Mouse (Mus musculus) myocyte (in vitro differentiated cells): ENCODE data around the gene Nprl3. TPM values are rescaled to one million over a fixed set of nuclear protein-coding genes. Genes with fewer than 3 reads are reported as not detected.

Experiments
- H3K27me3 ChIP-seq: one replicate; pipeline ENCODE4 v1.6.1; 2011; ENCODE audit not compliant: control insufficient read depth, insufficient read depth, insufficient read length
- H3K36me3 ChIP-seq: one replicate; pipeline ENCODE4 v1.6.1; 2011; ENCODE audit not compliant: control insufficient read depth, insufficient read depth
- H3K4me2 ChIP-seq: one replicate; pipeline ENCODE4 v1.6.1; 2011; ENCODE audit warnings: low read depth, control low read depth
- H3K4me3 ChIP-seq: one replicate; pipeline ENCODE4 v1.5.1; 2011; ENCODE audit warnings: mild to moderate bottlenecking, control low read depth, moderate library complexity
- H3K79me2 ChIP-seq: one replicate; pipeline ENCODE4 v1.6.1; 2011; ENCODE audit not compliant: control insufficient read depth, insufficient read depth
- H3ac ChIP-seq: one replicate; pipeline ENCODE4 v1.6.1; 2011; ENCODE audit not compliant: control insufficient read depth, insufficient read length
- CEBPB ChIP-seq: IDR thresholded peaks from 2 replicates; pipeline ENCODE4 v1.6.1; 2011; ENCODE audit warnings: mild to moderate bottlenecking, moderate library complexity; ENCODE audit not compliant: poor library complexity, insufficient read depth, severe bottlenecking
- E2F4 ChIP-seq: IDR thresholded peaks from one replicate; pipeline ENCODE4 v1.6.1; 2011; ENCODE audit warnings: mild to moderate bottlenecking, control low read depth, moderate library complexity; ENCODE audit not compliant: insufficient read depth
- MAX ChIP-seq: IDR thresholded peaks from one replicate; pipeline ENCODE4 v1.6.1; 2011; ENCODE audit warnings: low read depth, mild to moderate bottlenecking, control low read depth
- MYOD1 ChIP-seq, 3 experiments: IDR thresholded peaks; one replicate each; pipeline ENCODE4 v1.6.1; 2011; ENCODE audit warnings: control low read depth in 2 of 3, low read depth in 2 of 3, mild to moderate bottlenecking in 2 of 3, moderate library complexity in 1 of 3; ENCODE audit not compliant: insufficient read length in 2 of 3, control insufficient read depth in 1 of 3
- MYOG ChIP-seq, 3 experiments: IDR thresholded peaks; one replicate each; pipeline ENCODE4 v1.6.1; 2011; ENCODE audit warnings: control low read depth in 2 of 3, low read depth in 2 of 3, mild to moderate bottlenecking in 2 of 3; ENCODE audit not compliant: insufficient read length in 2 of 3, control insufficient read depth in 1 of 3, insufficient read depth in 1 of 3
- POLR2A ChIP-seq: IDR thresholded peaks from one replicate; pipeline ENCODE4 v1.6.1; 2011; ENCODE audit warnings: low read depth, mild to moderate bottlenecking, control low read depth, moderate library complexity; ENCODE audit not compliant: insufficient read length
- POLR2AphosphoS2 ChIP-seq: IDR thresholded peaks from one replicate; pipeline ENCODE4 v1.6.1; 2011; ENCODE audit warnings: low read depth, control low read depth; ENCODE audit not compliant: insufficient read length
- REST ChIP-seq: IDR thresholded peaks from one replicate; pipeline ENCODE4 v1.6.1; 2011; ENCODE audit warnings: mild to moderate bottlenecking, control low read depth, moderate library complexity; ENCODE audit not compliant: insufficient read depth, insufficient read length
- SRF ChIP-seq: IDR thresholded peaks from one replicate; pipeline ENCODE4 v1.6.1; 2011; ENCODE audit warnings: low read depth; ENCODE audit not compliant: control insufficient read depth, insufficient read length
- TCF12 ChIP-seq: IDR thresholded peaks from one replicate; pipeline ENCODE4 v1.6.1; 2011; ENCODE audit warnings: mild to moderate bottlenecking, control low read depth; ENCODE audit not compliant: poor library complexity, insufficient read depth, severe bottlenecking
- TCF3 ChIP-seq: IDR thresholded peaks from one replicate; pipeline ENCODE4 v1.6.1; 2011; ENCODE audit warnings: low read depth, control low read depth; ENCODE audit not compliant: insufficient read length
- USF1 ChIP-seq: IDR thresholded peaks from one replicate; pipeline ENCODE4 v1.6.1; 2011; ENCODE audit warnings: low read depth, mild to moderate bottlenecking, control low read depth, moderate library complexity
- polyA plus RNA-seq: library from polyadenylated mRNA; unstranded; fragments of >200 nt; fragmentation: generic; extraction: Trizol; gene quantifications from one replicate; pipeline ENCODE4 v1.2.1, GENCODE M21; 2012; ENCODE audit warnings: missing spikeins

Gene Nprl3
- polyA plus RNA-seq, 1 experiment = 57.4 TPM

DNA sequence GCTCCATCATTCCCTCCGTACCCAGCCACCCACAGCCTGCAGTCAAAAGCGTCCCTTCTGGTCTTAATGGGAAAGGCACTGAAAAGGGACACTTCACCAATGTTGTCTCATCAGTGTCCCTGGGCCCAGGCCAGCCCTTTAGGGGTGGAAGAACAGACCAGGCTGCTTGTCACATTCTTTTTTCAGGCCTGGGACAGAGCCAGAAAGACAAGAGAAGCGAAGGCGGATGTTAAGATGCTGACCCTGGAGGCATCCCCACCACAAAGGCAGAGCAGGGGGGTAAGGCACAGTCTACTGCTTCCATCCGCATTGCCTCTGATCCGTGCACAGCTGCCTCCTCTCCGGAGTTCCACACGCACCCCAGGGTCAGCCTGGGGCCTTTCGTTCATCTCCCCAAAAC, 77.4 kb downstream of the Nprl3 start:
- H3K4me3 ChIP-seq = no peak overlapping the region
- no peaks in the 10 kb centered on the region for H3K36me3 ChIP-seq
- no peak overlapping the region for H3ac ChIP-seq
- H3K79me2 ChIP-seq = no peaks in the 10 kb centered on the region
- peaks cover 44% of the 10 kb centered on the region for H3K27me3 ChIP-seq
- TF ChIP-seq TCF12 = no peak
- no peak for TF ChIP-seq POLR2A
- TF ChIP-seq TCF3 = no peak
- no peak for TF ChIP-seq CEBPB
- TF ChIP-seq POLR2AphosphoS2 = no peak
- no peak for TF ChIP-seq USF1
- no peak for TF ChIP-seq MAX
- TF ChIP-seq REST = no peak
- TF ChIP-seq MYOG (IDR thresholded peaks at IDR 0.05; ENCODE audit: control insufficient read depth in 1 of 3, insufficient read depth in 1 of 3, insufficient read length in 2 of 3, low read depth in 2 of 3) = no peak
- no peak for TF ChIP-seq SRF
- TF ChIP-seq E2F4 = no peak
- TF ChIP-seq MYOD1 (IDR thresholded peaks at IDR 0.05; ENCODE audit: control insufficient read depth in 1 of 3, insufficient read length in 2 of 3, low read depth in 2 of 3) = no peak
- H3K4me2 ChIP-seq = no peak overlapping the region

- H3K36me3 ChIP-seq = no peaks in the 10 kb centered on the region
- no peak overlapping the region for H3K4me2 ChIP-seq
- no peak overlapping the region for H3ac ChIP-seq
- H3K27me3 ChIP-seq = peaks cover 44% of the 10 kb centered on the region
- no peaks in the 10 kb centered on the region for H3K79me2 ChIP-seq
- TF ChIP-seq MAX (no peak), MYOD1 (IDR thresholded peaks at IDR 0.05; ENCODE audit: control insufficient read depth in 1 of 3, insufficient read length in 2 of 3, low read depth in 2 of 3) (no peak), POLR2A (no peak), REST (no peak), MYOG (IDR thresholded peaks at IDR 0.05; ENCODE audit: control insufficient read depth in 1 of 3, insufficient read depth in 1 of 3, insufficient read length in 2 of 3, low read depth in 2 of 3) (no peak), CEBPB (no peak), SRF (no peak)
- no peak overlapping the region for H3K4me3 ChIP-seq
Measured at GRCm38 (mm10) chr11:32189434-32189833, 78.1 kb downstream of the Nprl3 start.

- Histone ChIP-seq H3ac (no peak overlapping the region), H3K36me3 (no peaks in the 10 kb centered on the region), H3K27me3 (peaks cover 42% of the 10 kb centered on the region), H3K79me2 (no peaks in the 10 kb centered on the region), H3K4me2 (no peak overlapping the region), H3K4me3 (no peak overlapping the region)
- no peak for TF ChIP-seq SRF
- no peak for TF ChIP-seq TCF12
- TF ChIP-seq E2F4 = no peak
- TF ChIP-seq POLR2A = no peak
- TF ChIP-seq CEBPB = no peak
- TF ChIP-seq REST = no peak
- TF ChIP-seq USF1 = no peak
- TF ChIP-seq TCF3 = no peak
- TF ChIP-seq POLR2AphosphoS2 = no peak
- no peak for TF ChIP-seq MAX
- TF ChIP-seq MYOG (IDR thresholded peaks at IDR 0.05; ENCODE audit: control insufficient read depth in 1 of 3, insufficient read depth in 1 of 3, insufficient read length in 2 of 3, low read depth in 2 of 3) = no peak
- no peak for TF ChIP-seq MYOD1 (IDR thresholded peaks at IDR 0.05; ENCODE audit: control insufficient read depth in 1 of 3, insufficient read length in 2 of 3, low read depth in 2 of 3)
Measured at GRCm38 (mm10) chr11:32188881-32189280, 78.6 kb downstream of the Nprl3 start.

- Histone ChIP-seq H3K4me2 (no peak overlapping the region), H3K4me3 (no peak overlapping the region), H3K36me3 (no peaks in the 10 kb centered on the region), H3K27me3 (peaks cover 32% of the 10 kb centered on the region), H3K79me2 (no peaks in the 10 kb centered on the region), H3ac (no peak overlapping the region)
- TF ChIP-seq USF1 = no peak
- TF ChIP-seq REST = no peak
- no peak for TF ChIP-seq SRF
- TF ChIP-seq TCF12 = no peak
- no peak for TF ChIP-seq TCF3
- no peak for TF ChIP-seq MYOD1 (IDR thresholded peaks at IDR 0.05; ENCODE audit: control insufficient read depth in 1 of 3, insufficient read length in 2 of 3, low read depth in 2 of 3)
- no peak for TF ChIP-seq E2F4
- TF ChIP-seq POLR2A = no peak
- no peak for TF ChIP-seq POLR2AphosphoS2
- no peak for TF ChIP-seq MYOG (IDR thresholded peaks at IDR 0.05; ENCODE audit: control insufficient read depth in 1 of 3, insufficient read depth in 1 of 3, insufficient read length in 2 of 3, low read depth in 2 of 3)
- TF ChIP-seq CEBPB = no peak
- TF ChIP-seq MAX = no peak
Measured at GRCm38 (mm10) chr11:32187256-32187655, 80.3 kb downstream of the Nprl3 start.

- H3K36me3 ChIP-seq = no peaks in the 10 kb centered on the region
- H3K27me3 ChIP-seq = peaks cover 32% of the 10 kb centered on the region
- no peak overlapping the region for H3K4me2 ChIP-seq
- H3K79me2 ChIP-seq = no peaks in the 10 kb centered on the region
- H3K4me3 ChIP-seq = no peak overlapping the region
- H3ac ChIP-seq = no peak overlapping the region
- TF ChIP-seq E2F4 (no peak), POLR2A (no peak), REST (no peak), MAX (no peak), USF1 (no peak), MYOG (IDR thresholded peaks at IDR 0.05; ENCODE audit: control insufficient read depth in 1 of 3, insufficient read depth in 1 of 3, insufficient read length in 2 of 3, low read depth in 2 of 3) (no peak), TCF12 (no peak), CEBPB (no peak), MYOD1 (IDR thresholded peaks at IDR 0.05; ENCODE audit: control insufficient read depth in 1 of 3, insufficient read length in 2 of 3, low read depth in 2 of 3) (no peak)
Measured at GRCm38 (mm10) chr11:32186031-32186430, 81.5 kb downstream of the Nprl3 start.
